Mouse (Mus musculus) regulatory T cell (primary cell): ENCODE results near the gene Vcan.

Source experiments
- in situ Hi-C: fragments of 300-600 bp; cut with MboI, MseI; formaldehyde crosslinking; loops from one replicate; pipeline ENCODE4 v1.15.1; 2025; ENCODE audit warnings: high pct_unique_total_duplicates

Vcan gene

DNA sequence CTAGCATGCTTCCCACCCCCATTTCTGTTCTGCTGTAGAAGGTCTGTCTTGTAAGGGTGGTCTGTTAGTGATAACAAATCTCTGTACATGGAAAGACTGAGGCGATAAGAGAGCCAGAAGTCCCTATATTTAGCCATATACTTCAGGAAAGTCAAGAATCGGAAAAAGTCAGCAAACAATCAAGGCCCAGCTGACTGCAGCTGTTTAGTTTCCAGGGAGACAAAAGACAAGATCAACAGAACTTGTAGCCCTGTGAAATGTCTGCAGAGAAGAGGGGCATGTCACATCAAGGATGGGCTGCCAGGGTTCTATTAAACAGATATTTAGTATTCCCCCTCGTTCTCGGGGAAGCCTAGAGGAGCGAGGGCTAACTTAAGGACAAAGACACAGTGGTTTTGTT lies 7.2 kb downstream of the Vcan start:
- in situ Hi-C loops, result loop anchor here (25.0 kb wide), 1 partner anchor 1977 kb away; no protein-coding TSS in a partner anchor

DNA sequence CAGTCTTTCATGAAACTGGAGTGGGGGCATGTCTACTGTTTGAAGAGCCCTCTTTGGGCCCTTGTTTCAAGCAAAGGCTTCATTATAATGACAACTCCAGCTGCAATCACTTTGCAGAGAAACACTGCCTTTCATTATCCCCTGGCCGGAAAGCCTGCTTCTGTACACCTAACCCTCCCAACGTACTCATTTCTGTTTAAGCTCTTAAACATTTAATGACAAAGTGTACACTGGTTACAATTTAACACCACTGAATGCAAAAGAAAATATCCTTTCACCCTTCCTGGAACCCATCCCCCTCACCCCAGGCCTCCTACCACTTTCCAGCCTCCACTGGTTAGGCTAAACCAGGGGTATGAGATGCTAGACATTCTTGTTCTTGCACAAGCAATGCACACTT lies 15.8 kb downstream of the Vcan start:
- in situ Hi-C loops, result loop anchor here (10.0 to 25.0 kb wide), 2 partner anchors 1058 to 1986 kb away; no protein-coding TSS in a partner anchor

DNA sequence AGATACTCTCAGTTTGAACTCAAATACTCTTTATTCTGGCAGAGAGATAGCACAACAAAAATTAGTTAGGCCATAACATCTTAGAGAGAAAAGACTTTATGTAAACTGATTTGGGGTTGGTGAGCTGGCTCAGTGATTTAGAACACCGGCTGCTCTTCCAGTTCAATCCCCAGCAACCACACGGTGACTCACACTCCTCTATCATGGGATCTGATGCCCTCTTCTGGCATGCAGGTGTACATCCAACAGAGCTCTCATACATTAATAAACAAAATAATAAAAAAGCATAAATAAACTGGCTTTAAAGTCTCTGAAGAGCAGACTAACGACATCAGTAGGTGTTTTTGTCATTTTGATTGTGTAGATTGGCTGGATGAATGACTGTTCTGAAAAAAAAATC lies 21.8 kb downstream of the Vcan start:
- in situ Hi-C loops, result loop anchor here (10.0 kb wide), 1 partner anchor 1064 kb away; no protein-coding TSS in a partner anchor

DNA sequence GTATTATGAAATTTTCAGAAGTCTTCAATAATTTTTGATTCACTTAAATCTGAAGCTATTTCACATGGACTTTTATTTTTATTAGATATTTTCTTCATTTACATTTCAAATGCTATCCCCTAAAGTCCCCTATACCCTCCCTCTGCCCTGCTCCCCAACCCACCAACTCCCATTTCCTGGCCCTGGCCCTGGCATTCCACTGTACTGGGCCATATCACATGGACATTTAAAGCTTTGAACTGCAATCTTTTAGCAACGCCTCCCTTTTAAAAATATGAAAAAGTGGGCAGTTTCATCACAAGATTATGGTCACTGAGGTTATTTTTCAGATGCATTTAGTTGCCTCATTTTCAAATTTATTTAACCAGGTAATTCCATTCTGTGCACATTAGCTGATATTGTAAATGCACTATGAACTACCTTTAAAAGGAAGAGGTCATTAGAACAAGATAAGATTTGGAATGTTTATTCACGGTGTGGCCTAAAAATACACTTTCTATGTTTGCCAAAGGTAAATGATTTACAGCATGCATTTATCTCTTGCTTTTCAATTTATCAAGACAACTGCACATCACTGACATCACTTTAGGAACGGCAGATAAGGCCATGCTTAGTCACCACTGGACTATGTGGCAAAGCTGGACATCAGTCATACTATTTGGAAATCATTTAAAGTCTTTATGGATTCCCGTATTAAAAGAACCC lies 32.7 kb downstream of the Vcan start:
- in situ Hi-C loops, result no loop called here

DNA sequence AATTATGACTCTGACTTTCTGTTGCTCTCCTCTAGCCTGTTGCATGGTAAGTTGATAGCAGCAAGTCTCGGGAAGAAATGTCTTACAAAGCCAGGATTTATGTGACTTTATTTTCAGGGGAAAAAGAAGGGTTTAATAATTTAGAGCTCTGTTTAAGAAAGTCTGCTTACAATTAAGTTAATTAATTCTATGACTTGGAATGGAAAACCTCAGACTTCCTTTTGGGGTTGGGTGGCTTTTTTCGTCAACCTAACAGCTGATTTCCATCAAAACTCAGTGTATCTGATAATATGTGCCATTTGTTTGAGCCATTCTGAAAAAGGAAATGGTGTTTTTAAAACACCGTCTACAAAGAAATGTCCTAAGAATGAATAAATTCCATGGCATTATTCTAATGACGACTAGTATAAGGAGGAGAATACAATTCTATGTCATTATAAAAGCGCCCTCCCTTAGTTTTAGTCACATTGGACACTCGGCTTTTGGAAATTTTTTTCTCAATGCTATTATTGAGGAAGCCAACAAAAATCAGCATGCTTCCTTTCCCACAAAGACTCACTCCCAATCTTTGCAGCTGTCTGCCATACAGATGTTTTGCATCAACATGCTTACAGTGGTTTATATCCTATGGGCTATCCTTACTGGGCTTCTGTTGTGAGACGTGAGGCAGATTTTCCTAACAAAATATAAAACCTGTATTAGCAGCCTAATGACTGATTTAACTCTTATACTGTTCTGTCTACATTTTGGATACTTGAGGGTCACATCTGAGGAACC lies 34.0 kb downstream of the Vcan start:
- in situ Hi-C loops, result no loop called here

DNA sequence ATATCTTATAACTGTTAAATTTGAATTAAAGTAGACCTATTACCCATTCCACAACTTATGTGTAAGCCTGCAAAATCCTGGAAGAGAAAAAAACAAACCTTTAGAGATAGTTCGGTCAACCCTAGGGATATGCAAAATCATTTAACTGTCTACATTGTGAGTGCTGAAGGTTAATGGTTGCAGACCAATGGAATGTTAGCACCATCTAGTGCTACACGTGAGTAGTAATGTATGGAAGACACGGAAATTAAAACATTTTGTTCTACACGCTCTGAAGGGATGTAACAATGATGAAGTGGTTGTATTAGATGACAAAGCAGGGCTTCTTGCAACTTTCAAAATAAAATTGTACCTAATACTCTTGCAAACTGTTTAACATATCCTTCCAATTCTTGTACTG lies 39.9 kb downstream of the Vcan start:
- in situ Hi-C loops, result no loop called here

DNA sequence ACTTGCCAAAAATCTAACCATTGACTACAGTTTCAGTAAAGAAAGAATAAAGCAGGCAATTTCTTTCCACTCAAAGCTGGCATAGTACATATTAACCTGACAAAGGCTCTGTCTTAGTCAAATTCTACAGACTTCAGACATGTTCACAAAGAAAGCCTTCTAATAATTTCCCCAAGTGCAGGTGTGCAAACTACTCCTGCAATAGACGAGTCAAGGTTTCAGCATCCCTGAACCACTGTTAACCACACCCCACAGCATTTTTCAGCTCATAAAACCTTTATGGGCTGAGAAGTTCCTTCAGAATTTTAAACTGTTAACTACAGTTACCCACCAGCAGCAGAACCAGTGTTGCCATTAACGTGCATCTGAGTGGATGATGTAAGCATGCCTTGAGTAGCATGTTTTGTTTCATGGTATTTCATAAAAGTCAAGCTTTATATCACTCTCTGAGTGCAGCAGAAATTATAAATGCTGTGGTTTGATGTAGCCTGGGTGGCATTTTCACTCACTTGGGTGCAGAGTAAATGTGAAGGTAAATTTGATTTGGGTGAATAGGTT lies 42.2 kb downstream of the Vcan start:
- in situ Hi-C loops, result no loop called here

DNA sequence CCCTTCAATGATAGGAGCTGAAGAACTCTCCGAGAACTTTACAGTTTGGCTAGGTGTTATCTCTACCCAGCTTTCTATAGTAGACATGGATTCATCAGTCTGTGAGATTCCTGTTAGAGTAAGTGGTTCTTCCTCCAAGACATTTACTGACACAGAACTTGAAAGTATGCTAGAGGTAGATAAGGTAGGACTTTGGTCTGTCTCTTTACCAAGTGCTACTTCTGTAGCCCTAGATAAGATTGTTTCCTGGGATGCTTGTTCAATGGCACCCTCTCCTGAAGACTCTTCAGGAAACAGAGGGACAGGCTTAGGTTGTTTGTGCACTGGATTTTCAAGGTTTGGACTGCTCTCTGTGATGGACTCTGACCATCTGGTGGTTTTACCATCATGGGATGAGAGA lies 49.7 kb downstream of the Vcan start:
- in situ Hi-C loops, result no loop called here

DNA sequence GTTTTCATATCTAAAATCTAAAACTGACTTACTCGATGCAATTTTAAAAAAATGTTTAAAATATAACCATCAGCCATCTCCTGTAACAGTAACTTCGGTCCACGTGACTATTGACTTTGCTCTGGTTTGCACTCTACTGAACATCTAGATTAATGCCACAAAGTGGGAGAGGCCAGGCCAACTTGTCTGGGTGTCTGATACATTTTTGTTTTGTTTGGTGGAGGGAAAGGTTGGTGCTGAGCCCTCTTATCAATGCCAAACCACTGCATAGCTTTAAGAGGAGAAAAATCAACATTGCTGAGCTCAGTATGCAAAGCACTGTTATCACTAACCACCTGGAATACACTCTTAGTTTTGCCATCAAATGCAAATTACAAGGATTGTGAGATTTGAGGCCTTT lies 58.8 kb downstream of the Vcan start:
- in situ Hi-C loops, result no loop called here

DNA sequence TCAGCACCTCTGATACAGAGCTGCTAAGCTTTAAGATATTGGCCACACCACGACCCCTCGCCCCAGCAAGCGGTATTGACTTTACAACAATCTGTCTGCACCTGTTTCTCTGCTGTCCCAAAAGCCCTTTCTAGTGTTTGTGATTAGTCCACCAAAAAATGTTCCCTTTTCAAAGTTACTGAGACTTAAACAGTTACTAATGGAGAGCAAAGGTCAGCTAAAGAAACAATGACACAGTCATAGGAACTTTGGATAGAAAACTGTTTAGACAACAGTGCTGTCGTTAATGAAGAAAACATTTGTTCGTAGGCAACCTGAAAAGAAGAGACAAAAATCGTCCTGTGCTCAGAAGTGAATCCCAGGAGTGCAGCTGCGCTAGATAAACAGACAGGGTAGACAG lies 60.1 kb downstream of the Vcan start:
- in situ Hi-C loops, result no loop called here

DNA sequence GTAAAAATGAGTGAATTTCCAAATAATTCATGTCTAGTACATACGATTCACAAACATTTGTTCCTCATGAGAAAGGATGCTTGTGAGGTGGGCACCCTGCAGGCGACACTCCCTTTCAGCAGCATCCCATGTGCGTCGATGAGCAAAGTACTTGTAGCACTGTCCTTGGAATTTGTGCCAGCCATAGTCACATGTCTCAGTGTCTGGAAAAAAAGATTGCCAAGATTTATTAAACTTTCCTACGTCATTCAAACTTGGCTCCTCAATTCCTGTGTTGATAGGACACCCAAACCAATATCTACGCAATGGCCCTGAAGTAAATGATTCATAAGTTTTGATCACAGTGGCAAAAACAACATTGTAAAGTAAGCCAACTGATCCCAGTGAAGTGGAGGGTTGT lies 62.6 kb downstream of the Vcan start:
- in situ Hi-C loops, result no loop called here

DNA sequence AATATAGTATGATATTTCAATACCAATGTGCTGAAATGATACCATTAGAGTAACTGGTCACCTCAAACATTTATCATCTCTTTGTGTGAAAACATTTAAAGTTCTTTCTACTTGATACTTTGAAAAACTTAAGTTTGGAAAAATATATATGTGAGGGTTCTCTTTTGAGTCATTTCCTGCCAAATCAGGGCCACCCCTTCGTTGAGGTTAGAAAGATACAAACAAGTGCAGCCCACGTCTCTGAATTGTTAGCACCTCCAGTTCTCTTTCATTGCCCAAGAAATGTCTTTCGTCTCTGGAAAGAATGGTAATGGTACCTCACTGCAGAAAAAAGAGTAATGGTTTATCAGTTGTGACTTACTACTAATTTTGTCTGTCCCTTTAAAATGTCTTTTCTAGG lies 71.8 kb downstream of the Vcan start:
- in situ Hi-C loops, result no loop called here

DNA sequence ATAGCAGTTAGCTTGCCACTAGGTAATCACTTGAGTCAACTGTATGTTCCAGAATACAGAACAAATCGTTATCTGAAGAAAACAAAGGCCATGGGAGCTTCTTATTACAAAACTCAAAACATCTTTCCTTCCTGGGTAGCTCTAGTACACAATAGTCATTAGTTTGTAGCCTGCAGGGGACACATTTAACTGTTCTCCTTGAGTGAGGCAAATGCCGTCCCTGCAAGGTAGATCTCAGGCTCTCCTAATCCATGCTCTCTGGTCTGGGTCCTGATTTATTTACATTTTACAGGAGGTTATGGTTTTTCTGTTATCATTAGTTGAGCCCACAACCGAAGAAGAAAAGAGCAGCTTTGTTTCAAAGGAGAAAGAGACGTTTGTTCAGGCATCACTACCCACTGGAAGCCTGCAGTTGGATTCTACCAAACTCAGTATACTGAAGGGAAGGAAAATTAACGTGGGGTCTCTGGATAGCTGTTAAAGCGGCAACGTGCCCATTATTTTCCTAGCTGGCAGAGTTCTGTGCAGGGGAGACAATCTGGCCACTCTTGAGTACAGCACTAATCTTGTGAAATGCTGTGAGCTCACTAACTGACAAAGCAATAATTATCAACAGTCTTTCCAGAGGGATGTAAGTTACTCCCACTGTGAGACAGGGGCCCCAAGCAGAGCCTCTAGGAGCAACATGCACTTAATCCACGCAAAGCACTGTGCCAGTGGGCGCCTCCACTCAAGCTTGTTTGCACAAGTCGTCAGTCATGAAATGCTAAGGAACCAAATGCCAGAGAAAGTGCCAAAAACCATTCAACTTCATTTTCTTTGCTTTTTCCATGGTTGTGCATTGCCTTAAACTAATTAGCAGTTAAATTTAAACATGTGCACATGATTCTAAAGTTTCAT lies 73.1 kb downstream of the Vcan start:
- in situ Hi-C loops, result loop anchor here (10.0 kb wide), 1 partner anchor 1176 kb away; no protein-coding TSS in a partner anchor

DNA sequence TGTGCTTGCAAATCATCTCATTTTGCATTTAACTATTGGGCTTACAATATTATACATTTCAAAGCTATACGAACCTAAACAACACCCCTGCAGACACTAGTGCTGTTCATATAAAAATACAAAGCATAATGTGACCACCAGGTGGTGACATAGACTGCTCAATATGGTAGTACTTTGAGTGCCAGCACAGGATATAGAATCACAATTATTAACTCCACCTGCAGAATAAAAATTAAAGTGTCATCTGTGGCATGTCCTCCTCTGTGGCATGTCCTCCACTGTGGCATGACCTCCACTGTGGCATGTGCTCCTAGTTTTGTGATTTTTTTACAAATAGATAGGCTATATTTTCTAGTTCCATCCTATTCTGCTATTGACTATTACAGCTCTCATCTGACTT lies 74.2 kb downstream of the Vcan start:
- in situ Hi-C loops, result loop anchor here (10.0 kb wide), 1 partner anchor 1177 kb away; no protein-coding TSS in a partner anchor

DNA sequence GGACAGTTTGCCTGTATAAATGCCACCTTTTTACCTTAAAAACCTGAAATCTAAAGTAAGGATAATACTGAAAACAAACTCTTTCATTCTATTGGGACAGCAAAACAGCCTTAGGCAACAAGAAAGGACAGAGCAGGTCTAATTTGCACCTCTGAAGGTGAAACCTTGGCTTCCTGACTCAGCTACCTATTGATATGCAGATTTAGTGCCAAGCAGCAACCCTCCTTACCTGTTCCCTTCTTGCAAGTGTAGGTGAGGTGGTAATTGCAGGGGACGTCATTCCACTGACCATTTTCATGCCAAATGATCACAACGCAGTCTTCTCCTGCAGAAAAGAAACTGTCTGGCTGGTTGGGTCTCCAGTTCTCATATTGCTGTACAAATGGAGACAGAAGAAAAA lies 80.6 kb downstream of the Vcan start:
- in situ Hi-C loops, result loop anchor here (10.0 kb wide), 1 partner anchor 1183 kb away; no protein-coding TSS in a partner anchor

DNA sequence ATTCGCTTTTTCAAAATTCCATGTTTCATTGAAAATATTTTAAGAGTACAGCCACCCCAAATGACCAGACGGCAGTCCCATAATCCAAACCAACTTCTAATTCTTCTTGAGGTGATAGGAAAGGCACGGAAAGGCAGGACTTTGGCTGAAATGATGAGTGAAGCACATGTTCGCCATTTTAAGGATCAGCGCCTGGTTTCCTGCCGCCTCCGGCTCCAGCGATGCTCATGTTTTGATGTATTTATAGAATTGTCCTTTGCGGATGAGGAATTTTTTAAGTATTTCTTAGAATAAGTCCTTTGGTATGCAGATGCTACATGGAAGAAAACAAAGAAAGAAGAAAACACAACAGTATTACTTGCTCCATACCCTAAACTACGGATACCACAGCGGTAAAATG lies 85.3 kb downstream of the Vcan start:
- in situ Hi-C loops, result no loop called here

DNA sequence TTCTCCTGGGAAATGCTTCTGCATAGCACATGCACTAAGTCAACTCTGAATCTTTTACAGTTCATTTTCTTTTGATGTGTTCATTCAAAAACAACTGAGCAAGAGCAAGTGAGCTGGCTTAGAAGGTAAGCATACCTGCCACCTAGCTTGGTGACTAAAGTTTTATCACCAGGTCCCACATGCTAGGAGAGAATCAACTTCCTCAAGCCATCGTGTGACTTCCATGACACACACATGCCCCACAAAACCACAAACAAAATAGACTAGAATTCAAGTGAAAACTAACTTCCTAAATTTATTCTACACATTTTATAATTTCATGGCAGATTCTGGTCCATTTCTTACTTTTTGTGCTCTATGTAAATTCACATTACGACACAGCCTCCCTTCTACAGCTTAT lies 89.0 kb downstream of the Vcan start:
- in situ Hi-C loops, result no loop called here

DNA sequence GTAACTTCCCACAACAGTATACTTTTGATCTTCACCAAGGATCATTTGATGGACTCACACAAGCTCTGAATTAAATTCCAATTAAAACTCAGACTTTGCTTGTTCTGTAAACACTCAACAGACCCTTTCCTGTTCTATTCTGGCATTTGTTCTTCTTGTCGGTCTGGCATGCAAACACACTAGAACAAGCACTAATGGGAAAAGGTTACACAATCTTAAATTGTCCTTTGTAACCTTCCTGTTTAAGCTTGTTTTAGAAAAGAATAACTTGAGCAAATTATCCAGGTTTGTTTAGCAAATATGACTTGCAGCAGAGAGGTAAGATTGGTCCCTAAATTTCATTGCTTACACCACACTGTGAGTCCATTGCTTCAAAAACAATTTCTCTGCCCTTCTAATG lies 89.5 kb downstream of the Vcan start:
- in situ Hi-C loops, result no loop called here

DNA sequence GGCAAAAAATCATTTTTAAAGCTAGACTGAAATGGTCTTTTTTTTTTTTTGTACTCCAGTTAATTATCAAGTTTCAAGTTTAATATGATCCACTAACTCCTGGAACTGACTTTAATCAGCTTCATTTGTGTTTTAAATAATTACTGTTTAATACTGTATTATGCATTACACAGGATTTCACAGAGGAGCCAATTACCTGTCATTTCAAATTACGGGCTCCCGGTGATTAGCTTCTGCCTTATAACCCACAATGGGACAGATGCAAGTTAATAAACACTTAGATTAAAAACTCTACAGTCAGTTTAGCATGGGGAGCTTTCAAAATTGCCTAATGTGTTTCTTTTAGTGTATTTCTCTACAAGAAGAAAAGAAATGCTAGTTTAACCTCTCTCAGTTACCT lies 96.7 kb downstream of the Vcan start:
- in situ Hi-C loops, result no loop called here

DNA sequence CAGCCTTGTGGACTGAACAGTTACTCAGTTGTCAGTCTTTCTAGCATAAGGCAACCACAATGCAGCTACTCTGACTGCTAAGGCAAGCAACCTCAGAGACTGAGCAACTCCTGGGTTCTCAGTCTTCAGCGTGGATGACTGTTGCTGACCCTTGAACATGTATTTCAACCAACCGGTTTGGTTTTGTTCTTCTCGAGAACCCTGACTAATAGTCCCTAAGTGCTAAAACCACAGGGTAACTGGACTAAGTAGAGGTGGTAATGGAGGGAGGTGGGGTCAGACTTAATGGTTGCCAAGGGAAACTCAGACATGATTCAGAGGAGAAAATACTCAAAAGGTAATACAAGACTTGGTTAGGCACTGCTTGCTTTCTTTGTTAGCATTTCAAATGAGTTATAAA lies 105.3 kb downstream of the Vcan start:
- in situ Hi-C loops, result no loop called here

DNA sequence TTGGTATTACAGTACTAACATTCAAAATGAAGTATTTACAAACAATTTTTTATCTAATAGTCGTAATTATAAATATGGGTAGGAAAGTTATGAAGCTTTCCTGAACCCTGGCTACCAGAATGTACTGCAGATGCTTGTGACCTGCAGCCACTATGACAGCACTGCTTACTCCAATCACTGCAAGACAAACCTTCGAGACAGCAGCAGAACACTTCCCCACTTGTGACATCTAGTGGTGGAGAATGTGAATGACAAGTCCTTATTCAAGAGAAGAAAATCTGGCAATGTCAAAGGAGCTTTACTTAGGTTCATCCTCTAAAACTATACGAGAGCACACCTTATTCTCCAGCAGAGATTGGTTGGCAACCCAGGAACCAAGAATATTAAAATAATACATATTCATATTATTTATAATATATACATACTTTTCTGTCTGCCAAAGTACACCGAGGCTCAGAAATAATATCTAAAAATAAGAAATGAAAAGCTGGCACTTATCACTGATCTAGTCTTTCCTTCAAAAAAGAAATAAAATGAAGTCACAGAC lies 108.1 kb downstream of the Vcan start:
- in situ Hi-C loops, result no loop called here
